Comparison of ENCODE assay signal across 13 mouse cellular contexts in genomic region chr11:46362061-46363022, GRCm38 (mm10). TPM values are rescaled to one million over a fixed set of nuclear protein-coding genes. Genes with fewer than 3 reads are reported as not detected.
DNase-seq lines count a peak whose midpoint lies in the region; ATAC-seq lines count a peak whose summit lies in the region.
"Had no signal": no experiment of that assay in that cellular context is flagged by ENCODE, and none has a peak within 500 bp of the region (broad histone marks: within the 10 kb centered on the region; RNA-seq: fewer than 3 reads in every experiment).

No protein-coding gene starts in this region.

- intact Hi-C loops in left cerebral cortex, postnatal 4 days (cut with DNase I): no loop called here

- peaks cover 18% of the 10 kb centered on the region for H3K4me1 ChIP-seq in limb, embryonic 12.5 days (replicated peaks)
- H3K4me1 ChIP-seq in kidney, embryonic 15.5 days: no peaks in the 10 kb centered on the region
- H3K4me1 ChIP-seq: embryonic facial prominence, embryonic 15.5 days had no signal

- DNase-seq in left cerebral cortex, postnatal 4 days: peak; percentile 32
- no peak for DNase-seq in left cerebral cortex, adult 11 months (ENCODE audit: low spot score)
- peak; percentile 54 for DNase-seq in cerebellum, adult 9-10 months
- DNase-seq in urinary bladder, postnatal 25 days (ENCODE audit: low spot score): no peak
- DNase-seq: thymus, postnatal 14 days had no signal

- 71% methylated on average over 18 of the region's 18 CpGs for WGBS in limb, embryonic 12.5 days
- 71% methylated on average over 18 of the region's 18 CpGs for WGBS in kidney, embryonic 15.5 days

- H3K9me3 ChIP-seq in limb, embryonic 12.5 days: no peaks in the 10 kb centered on the region
- H3K9me3 ChIP-seq in kidney, embryonic 15.5 days (replicated peaks): no peaks in the 10 kb centered on the region
- H3K9me3 ChIP-seq: embryonic facial prominence, embryonic 15.5 days had no signal

- no peaks in the 10 kb centered on the region for H3K27me3 ChIP-seq in limb, embryonic 12.5 days
- no peaks in the 10 kb centered on the region for H3K27me3 ChIP-seq in kidney, embryonic 15.5 days
- H3K27me3 ChIP-seq: embryonic facial prominence, embryonic 15.5 days had no signal

- H3K4me2 ChIP-seq in limb, embryonic 12.5 days: no peak overlapping the region
- H3K4me2 ChIP-seq in kidney, embryonic 15.5 days: no peak overlapping the region
- H3K4me2 ChIP-seq: embryonic facial prominence, embryonic 15.5 days had no signal

- H3K9ac ChIP-seq in limb, embryonic 12.5 days (replicated peaks): no peak overlapping the region
- H3K9ac ChIP-seq in kidney, embryonic 15.5 days: no peak overlapping the region
- H3K9ac ChIP-seq: embryonic facial prominence, embryonic 15.5 days had no signal

- ATAC-seq in activated CD4-positive, CD25-positive, alpha-beta regulatory T cell, adult 4 months: peak; percentile 64
- ATAC-seq in limb, embryonic 12.5 days (ENCODE audit: insufficient number of reproducible peaks, insufficient read depth, low FRiP score, low TSS enrichment, low read depth): no peak
- ATAC-seq in kidney, embryonic 15.5 days (replicated peaks; ENCODE audit: low FRiP score): no peak
- ATAC-seq: intestine, embryonic 16.5 days; lung, postnatal 0 days had no signal

- no peaks in the 10 kb centered on the region for H3K36me3 ChIP-seq in limb, embryonic 12.5 days
- no peaks in the 10 kb centered on the region for H3K36me3 ChIP-seq in kidney, embryonic 15.5 days
- H3K36me3 ChIP-seq: embryonic facial prominence, embryonic 15.5 days had no signal

- no peak overlapping the region for H3K4me3 ChIP-seq in limb, embryonic 12.5 days (replicated peaks)
- no peak overlapping the region for H3K4me3 ChIP-seq in kidney, embryonic 15.5 days (replicated peaks)
- H3K4me3 ChIP-seq: embryonic facial prominence, embryonic 15.5 days; layer of hippocampus, adult 2 months had no signal

- peak overlapping the region; percentile 72 for H3K27ac ChIP-seq in limb, embryonic 12.5 days
- no peak overlapping the region for H3K27ac ChIP-seq in kidney, embryonic 15.5 days
- H3K27ac ChIP-seq: embryonic facial prominence, embryonic 15.5 days; layer of hippocampus, adult 2 months had no signal

RNA-seq across cellular contexts. Expression of gene Itk, which starts 27.0 kb away (rescaled TPM):
- under 1 TPM; 0.12 to 0.16 TPM for total RNA-seq in left cerebral cortex, postnatal 4 days (2021)
- 100 to 1,000 TPM; 102 to 115 TPM for polyA plus RNA-seq in activated CD4-positive, CD25-positive, alpha-beta regulatory T cell, adult 4 months (2017; shearing (Covaris generic))
- polyA plus RNA-seq in limb, embryonic 12.5 days (2016; fragmentation: Nextera tagmentation; extraction: Ambion mirVana): not detected in 2 replicates
- polyA plus RNA-seq in kidney, embryonic 15.5 days (2015; fragmentation: Nextera tagmentation; extraction: Ambion mirVana): 0.18 and 0.28 TPM in 2 replicates

RNA-seq across cellular contexts. Expression of gene Fam71b, which starts 34.0 kb away (rescaled TPM):
- total RNA-seq in left cerebral cortex, postnatal 4 days (2021): not detected
- not detected for polyA plus RNA-seq in activated CD4-positive, CD25-positive, alpha-beta regulatory T cell, adult 4 months (2017; shearing (Covaris generic))
- polyA plus RNA-seq in limb, embryonic 12.5 days (2016; fragmentation: Nextera tagmentation; extraction: Ambion mirVana): not detected in 2 replicates
- not detected in 2 replicates for polyA plus RNA-seq in kidney, embryonic 15.5 days (2015; fragmentation: Nextera tagmentation; extraction: Ambion mirVana)
- total RNA-seq: layer of hippocampus, adult 2 months had no signal
- polyA plus RNA-seq: embryonic facial prominence, embryonic 15.5 days; intestine, embryonic 16.5 days; limb, embryonic 14.5 days; lung, postnatal 0 days had no signal

RNA-seq across cellular contexts. Expression of gene Cyfip2, which starts 49.7 kb away (rescaled TPM):
- 100 to 1,000 TPM; 212 to 214 TPM for total RNA-seq in left cerebral cortex, postnatal 4 days (2021)
- 10 to 100 TPM; 66.7 to 74.4 TPM for polyA plus RNA-seq in activated CD4-positive, CD25-positive, alpha-beta regulatory T cell, adult 4 months (2017; shearing (Covaris generic))
- 18.3 and 19.9 TPM in 2 replicates for polyA plus RNA-seq in limb, embryonic 12.5 days (2016; fragmentation: Nextera tagmentation; extraction: Ambion mirVana)
- polyA plus RNA-seq in kidney, embryonic 15.5 days (2015; fragmentation: Nextera tagmentation; extraction: Ambion mirVana): 15.3 and 15.5 TPM in 2 replicates

Comparison
In these comparisons a context has a peak if more than half of its experiments do, and no peak if none do; other contexts are left out.
1. DNase-seq: peak in left cerebral cortex, postnatal 4 days (single experiment) and cerebellum, adult 9-10 months (single experiment); none in left cerebral cortex, adult 11 months (single experiment) and urinary bladder, postnatal 25 days (single experiment).
2. RNA of gene Itk, which starts 27.0 kb away (polyA plus RNA-seq): 102 to 115 TPM in activated CD4-positive, CD25-positive, alpha-beta regulatory T cell, adult 4 months; 0.18 to 0.28 TPM in kidney, embryonic 15.5 days and not detected in limb, embryonic 12.5 days; every median in the first group is over 10 times any median in the second.